Mouse (Mus musculus): ENCODE results near the gene Runx1.

The Runx1 gene

DNA sequence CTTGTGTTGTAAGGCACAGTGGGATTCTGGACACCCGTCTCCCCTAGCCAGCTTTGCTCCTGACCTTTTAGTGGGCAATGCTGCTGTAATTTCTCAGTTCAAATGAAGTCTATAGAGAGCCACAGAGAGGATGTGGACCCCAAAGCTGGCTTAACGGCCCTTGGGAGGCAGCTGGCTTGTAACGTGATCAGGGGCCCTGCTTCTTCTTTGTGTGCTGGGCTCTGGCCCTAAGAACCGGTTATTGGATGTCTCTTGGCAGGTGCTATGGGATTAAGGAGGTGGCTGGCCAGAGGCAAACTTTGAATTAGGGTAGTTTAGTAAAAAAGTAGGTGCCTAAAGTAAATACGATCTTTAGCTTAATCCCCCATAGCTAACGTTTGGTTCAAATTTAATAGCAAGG, 31.8 kb downstream of the Runx1 start:
- DNase-seq (ENCODE audit: low read depth, low spot score): no peak

DNA sequence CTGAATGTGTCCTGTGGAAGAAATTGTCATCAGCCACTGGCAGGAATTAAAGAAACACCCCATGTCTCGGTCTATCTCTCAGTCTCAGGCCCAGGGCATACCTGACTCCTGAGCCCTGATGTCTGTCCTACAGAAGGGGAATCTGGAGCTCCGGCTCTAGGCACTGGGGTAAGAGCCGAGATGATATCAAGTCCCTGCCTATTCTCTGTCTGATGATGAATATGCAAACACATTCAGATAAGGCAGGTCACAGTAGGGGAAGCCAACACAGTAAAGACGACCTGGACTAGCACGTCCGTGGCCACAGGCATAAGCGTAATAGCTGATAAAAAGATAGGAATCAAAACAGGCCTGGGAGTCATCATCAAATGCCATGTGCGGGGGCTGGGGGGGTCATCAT, 32.2 kb downstream of the Runx1 start:
- DNase-seq (ENCODE audit: low read depth, low spot score): no peak

DNA sequence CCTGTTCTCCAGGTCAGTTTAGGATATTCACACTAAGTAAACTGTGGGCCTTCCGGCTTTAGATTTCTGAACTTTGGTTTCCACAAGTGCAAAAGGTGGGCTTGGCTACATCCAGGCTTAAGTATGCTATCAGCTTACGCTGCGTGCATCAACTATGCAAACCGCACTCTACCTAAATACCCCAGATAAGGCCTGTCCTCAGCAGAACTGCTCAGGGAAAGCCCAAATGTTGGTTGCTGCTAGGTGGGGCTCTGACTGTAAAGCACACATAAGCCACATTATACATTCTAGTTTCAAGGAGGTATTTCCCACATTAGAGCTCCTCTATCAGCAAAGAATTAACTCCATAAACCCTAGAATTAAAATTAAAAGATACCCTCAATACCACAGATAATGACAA, 33.0 kb downstream of the Runx1 start:
- DNase-seq (ENCODE audit: low read depth, low spot score): no peak

DNA sequence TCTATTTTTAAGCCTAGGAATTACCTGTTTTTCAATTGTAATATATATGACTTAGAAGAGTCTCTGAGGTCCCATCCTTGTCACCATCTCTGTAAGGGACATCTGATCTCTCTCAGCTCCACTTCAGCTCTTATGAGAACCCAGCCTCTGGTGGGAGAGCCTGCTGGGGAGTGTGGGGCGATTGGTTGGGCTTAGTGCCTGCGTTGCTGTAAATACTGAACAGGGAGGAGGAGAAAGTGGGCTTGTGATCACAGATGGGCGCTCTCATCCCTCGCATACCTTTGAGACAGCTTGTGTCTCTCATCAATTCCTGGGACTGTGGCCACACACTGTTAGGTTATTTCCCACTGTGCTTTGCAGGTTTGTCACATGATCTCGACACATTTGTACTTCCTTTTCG, 35.3 kb downstream of the Runx1 start:
- DNase-seq (ENCODE audit: low read depth, low spot score): no peak

DNA sequence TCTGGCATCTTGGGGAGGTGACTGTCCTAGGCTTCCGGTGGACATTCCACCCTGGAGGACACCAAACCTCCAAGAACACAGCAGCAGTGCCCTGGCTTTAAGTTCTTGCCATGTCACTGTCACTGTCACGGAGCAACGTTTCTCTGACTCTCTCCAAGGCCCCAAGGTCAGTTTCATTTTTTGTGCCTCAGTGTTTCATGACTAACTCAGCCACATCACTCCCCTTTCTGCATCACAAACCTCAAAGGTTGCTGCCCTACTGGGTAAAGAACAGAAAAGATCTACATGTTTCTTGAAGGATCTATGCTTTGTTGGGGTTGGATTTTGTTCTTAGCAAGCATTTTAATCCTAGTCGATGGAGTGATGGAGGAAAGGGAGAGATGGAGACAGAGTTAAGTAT, 36.1 kb downstream of the Runx1 start:
- no peak for DNase-seq (ENCODE audit: low read depth, low spot score)

DNA sequence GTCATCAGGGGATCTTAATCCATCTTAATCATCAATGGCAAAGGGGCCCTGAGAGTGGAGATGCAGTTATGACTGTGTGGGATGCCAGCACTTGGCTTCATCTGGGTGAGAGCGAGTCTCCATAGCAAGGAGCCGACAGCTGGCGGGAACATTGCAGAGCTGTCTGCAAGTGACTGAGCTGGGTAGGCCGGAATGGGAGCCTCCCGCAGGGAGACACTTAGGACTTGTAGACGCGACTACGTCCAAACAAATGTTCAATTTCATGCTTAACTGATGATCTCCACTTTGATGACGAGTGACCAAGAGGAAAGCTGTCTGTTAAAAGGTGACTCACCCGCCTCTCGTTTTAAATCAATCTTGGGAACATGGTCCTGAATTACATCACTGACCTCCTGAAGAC, 37.5 kb downstream of the Runx1 start:
- no peak for DNase-seq (ENCODE audit: low read depth, low spot score)

DNA sequence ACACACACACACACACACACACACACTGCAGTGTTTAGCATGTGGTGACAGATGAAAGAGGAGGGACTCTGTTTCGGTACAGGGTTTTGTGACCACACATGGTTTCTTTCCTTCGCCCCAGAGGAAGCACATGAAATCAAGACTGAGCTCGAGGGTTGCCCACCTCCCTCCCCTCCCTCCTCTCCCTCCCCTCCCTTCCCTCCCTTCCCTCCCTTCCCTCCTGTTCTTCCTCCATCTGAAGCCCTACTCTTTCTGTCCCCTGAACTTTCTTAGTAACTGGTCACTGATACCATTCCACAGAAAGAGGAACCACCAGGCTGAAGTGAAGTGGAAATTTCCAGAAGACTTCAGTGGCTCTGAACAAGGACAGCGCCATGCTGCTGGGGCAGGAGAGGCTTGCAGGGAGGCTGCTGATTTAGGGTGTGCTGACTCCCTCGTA, 39.0 kb downstream of the Runx1 start:
- DNase-seq (ENCODE audit: low read depth, low spot score): no peak

DNA sequence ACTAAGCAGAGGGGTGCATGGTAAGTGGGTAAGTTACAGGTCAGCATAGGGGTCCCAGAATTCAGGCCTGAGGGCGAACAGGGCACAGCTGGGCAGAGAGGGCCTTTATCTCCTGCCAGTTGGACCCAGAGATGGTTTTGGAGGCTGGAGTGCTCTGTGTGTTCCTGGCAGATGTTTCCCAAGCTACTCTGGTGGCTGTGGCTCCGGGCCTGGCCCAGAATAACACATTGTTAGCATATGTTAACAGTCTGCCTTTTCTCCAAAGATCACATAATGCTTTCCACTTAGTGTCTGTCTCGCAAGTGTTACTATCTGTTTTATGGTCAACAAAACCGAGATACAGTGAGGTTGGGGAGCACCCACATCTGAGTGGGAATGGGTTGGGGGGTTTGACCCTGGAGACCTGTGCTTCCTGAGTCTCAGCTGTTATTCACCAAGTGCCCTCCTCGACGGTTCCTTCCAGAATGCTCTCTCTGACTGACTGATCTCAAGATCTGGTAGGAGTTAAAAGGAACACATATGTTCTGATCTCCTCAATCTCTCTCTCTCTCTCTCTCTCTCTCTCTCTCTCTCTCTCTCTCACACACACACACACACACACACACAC, 39.6 kb downstream of the Runx1 start:
- no peak for DNase-seq (ENCODE audit: low read depth, low spot score)

DNA sequence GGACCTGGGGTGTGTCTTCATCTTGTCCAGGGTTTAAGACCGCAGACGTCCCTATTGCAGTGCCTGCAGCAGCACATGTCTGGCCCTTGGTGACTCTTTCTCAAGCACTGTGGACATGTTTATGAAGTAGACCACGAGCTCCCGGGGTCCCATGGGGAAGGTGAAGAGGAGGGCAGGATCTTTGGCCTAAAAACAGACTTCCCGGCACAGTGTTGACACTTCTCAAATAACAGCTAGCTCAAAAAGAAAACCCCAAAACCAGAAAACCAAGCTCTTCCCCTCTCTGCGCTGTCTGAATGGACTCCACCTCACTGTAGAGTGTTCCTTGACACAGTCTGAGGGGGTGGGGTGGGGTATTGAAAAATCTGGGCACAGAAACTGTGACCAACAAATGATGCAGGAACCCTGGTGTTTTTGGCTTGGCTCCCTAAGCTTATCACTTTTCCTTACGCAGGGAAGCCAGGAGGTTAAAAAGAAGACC, 42.3 kb downstream of the Runx1 start:
- DNase-seq (ENCODE audit: low read depth, low spot score): no peak

DNA sequence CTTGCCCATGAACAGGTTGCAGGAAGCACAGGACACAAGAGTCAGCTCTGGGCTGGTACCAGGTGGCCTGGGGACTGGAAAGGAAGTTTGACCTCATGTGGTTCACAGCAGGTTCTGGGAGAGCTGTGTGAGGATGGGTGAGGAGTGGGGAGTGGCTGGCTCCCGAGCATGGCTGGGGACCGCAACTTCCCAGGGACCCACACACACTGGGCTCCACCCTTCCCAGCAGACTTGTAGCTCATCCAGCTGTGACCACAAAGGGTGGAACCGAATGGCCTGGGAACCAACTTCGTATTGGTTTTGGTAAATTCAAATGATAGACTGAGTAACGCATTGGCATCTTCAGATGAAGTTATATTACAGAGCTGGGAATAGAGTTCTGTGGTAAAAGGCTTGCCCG, 43.5 kb downstream of the Runx1 start:
- no peak for DNase-seq (ENCODE audit: low read depth, low spot score)

DNA sequence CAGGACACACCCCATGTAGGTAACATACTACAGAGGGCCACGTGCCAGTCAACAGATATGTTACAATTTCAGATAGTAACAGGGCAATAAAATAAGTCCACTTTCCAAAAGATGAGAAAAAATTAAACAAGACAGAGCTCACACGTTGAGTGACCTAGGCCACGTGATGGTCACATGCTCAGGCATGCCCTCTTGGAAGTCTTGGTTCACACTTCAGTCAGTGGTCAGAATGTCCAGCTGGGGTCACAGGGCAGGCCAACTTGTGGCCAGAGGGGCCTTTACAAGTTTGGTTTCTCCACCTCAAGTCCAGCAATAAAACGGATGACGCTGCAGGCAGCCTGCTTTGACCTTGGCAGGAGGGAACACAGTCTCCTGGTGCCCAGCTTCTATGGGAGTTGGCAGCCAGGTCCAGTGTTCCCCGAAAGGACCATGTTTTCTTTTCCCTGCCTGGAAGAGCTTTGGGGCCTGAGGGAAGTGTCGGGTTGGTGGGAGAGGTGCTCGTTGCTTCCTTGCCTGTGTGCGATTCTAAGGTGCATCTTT, 46.0 kb downstream of the Runx1 start:
- DNase-seq (ENCODE audit: low read depth, low spot score): no peak

DNA sequence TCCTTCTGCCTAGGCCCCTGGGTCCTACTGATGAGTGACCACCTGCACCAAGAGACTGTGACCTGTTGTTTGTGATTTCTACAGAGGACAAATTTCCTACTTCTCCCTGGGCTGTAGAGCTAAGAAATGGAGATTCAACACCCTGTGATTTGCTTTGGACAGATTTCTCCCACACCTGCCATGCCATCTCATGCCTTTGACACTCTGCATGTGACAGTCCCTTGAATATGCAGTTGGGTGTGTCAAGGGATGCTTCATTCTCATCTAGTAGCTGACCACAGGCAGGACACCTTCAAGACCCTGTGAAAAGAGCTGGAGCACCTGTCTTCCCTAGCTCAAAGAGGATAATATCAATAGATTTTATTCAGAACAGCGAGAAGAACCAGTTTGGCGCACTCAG, 46.8 kb downstream of the Runx1 start:
- no peak for DNase-seq (ENCODE audit: low read depth, low spot score)

DNA sequence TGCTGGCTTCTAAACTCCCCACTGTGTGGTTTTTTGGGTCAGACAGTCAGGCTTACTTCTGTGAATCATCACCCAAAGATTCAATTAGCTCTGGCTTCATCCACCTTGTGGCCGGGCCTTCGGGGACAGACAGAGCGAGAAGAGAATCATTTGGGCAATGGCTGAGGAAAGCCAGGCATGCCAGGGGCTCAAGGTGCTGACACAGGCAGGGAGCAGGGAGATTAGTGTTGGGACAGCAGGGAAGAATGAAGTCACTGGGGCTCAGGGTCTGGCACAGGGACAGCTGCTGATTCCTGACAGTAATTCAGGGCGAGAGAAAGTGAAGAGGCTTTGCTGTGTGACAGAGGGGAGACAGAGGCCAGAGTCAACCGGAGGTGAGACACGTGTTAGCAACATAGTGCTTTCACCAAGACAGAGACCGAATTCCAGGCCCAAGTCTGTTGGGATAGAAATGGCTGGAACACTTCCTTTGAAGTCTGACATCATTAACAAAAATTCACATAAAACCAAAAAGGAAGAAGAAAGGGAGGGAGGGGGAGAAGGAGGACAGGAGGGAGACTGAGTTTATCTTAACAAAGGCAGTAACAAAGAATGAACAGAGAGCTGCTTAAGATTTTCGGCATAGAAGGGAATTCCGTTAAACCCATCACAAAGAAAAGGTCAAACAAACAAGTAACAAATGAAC, 47.7 kb downstream of the Runx1 start:
- no peak for DNase-seq (ENCODE audit: low read depth, low spot score)

DNA sequence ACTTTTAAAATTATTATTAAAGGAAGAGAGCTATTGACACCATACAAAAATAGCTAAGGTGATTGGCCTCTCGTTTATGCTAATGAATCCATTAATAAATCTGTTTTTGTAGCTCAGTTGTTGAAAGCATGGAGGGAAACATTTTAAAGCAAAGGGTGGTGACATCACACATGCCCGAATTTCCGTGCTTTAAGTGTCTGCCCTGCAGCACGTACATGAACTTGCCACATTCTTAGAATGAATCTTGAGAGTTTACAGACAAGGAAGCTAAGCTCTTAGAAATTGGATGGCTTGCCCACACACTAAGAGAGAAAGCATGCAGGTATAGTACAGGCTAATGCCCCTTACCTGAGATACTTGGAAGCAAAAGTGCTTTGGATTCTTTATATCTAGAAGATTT, 58.1 kb downstream of the Runx1 start:
- no peak for DNase-seq (ENCODE audit: low read depth, low spot score)

DNA sequence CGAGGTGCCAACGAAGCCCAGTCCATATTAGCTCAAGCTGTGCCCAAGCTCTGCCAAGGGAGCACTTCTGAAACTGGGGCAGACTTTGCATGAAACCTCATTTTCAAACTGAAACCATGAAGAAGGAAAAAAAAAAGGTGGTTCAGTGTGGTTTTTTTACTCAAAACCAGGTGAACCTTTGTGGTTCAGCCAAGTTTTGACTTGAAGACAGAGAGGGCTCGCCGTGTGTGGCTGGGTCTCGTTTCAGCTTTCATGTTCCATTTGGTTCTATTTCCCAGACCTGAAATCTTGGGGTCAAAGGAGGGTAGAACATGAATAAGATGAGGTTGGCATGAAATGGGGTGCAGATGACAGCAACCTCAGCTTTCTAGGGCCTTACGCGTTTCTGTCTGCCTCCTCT, 58.5 kb downstream of the Runx1 start:
- DNase-seq (ENCODE audit: low read depth, low spot score): no peak

DNA sequence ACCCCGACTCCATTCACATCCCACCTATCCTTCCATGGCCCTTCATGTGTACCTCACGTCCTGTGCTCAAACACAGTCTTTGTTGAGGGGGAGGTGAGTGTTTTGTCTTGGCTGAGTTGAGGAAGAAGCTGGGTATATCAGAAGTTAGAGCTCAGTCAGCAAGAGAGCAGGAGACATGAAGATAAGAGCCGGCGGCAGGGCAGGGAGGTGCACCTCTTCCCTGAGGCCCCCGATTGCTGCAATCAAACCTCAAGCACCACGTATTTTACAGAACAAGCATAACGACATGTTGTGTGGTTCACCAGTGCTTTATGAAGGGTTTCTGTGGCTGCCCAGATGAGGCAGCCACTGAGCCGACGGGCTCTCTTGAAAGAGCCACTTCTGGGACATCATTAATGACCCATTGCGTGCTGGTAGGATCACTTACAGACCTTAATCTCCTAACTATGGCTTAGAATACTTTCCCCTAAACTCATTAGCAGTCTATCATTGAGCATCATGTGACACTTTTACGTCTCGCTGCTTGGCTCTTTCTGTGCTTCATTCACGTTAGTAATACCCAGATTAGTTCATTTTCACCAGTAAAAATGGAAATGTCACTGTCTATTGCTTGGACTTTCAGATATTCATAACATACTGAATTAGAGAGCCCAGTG, 61.1 kb downstream of the Runx1 start:
- no peak for DNase-seq (ENCODE audit: low read depth, low spot score)

DNA sequence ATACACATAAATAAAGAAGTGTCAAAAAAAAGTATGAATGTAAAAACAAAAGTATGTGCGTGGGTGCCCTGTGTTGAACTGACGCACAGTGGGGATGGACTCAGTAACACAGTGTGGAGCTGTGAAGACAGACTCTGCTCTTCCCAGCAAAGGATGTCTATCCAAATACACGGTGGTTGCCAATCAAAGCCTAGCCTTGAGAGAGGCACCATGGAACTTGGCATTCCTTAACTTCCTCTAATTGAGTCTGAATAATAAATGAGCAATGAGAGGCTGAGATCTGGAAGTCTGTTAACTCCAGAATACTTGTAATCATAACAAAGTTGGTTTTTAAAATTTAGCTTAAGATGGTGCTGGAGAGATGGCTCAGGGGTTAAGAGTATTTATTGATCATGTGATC, 62.3 kb downstream of the Runx1 start:
- DNase-seq (ENCODE audit: low read depth, low spot score): no peak

DNA sequence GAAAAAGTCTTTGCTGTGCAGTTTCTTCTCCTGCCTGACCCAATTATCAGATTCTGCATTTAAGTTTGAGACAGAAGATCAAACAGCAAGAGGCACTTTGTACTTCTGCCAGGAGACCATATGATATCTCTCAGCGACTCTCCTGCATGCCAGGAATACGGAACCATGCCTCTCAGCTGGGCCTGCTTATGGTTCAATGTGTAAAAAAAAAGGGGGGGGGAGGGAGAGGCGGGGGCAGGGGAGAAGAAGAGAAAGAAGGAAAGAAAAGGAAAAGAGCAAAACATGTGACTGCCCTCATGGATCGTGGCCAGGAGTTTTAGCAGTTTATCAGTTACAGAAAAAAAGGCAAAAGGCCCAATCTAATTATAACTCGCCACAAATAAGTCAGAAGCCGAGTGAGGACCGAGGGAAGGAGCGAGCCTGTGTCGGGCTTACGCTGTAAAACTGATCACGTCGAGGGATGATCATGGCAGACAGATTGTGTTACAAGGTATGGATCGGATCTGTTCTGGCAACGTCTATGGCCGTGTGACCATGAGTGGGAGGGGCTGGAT, 63.9 kb downstream of the Runx1 start:
- no peak for DNase-seq (ENCODE audit: low read depth, low spot score)

DNA sequence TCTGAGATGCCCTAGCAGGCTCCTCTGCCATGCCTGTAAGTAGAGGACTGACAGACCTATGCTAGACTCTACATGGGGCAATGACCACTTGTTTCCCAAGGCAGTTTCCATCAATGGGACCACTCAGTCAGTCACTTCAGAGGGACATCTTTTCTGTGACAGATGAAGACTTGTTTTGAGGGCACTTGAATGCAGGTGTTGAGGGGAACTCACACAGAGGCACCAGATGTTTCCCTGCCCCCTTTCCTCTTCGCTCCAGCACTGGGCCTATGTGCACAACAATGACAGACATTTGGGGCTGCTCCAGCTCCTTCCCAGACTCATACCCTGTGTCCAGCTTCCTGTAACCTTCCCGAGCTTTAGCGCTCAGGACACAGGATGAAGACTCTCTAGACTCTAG, 65.9 kb downstream of the Runx1 start:
- DNase-seq (ENCODE audit: low read depth, low spot score): no peak

DNA sequence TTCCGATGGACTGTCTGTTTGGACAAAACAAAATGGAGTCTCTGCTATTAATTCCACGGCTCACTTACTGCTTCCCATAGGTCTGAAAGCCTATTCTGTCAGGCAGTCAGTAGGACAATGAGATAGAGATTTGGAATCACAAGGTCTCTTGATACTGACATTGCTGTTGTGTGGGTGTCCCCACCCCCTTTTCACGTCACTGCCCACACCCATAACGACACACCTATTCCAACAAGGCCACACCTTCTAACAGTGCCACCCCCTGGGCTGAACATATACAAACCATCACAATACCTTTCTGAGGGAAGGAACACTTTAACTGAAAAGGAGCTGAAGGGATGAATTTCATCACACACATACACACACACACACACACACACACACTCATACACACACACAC, 68.4 kb downstream of the Runx1 start:
- no peak for DNase-seq (ENCODE audit: low read depth, low spot score)

DNA sequence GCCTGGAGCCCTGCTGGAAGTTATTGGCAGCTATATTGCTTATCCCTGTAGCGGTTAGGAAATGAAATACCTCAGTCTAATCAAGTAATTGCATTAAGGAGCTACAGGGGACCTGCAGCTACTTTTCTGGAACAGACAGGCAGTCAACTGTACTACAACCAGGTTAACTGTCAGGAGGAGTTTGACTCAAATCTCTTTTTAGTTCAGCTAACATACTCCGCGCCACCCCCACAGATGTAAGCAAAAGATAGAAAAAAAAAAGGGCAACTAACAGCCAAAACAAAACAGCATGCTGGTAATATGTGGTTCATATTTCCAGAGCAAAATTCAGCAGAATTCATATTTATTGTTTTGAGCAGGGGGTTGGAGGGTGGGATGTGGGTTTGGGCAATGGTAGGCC, 72.0 kb downstream of the Runx1 start:
- no peak for DNase-seq (ENCODE audit: low read depth, low spot score)

DNA sequence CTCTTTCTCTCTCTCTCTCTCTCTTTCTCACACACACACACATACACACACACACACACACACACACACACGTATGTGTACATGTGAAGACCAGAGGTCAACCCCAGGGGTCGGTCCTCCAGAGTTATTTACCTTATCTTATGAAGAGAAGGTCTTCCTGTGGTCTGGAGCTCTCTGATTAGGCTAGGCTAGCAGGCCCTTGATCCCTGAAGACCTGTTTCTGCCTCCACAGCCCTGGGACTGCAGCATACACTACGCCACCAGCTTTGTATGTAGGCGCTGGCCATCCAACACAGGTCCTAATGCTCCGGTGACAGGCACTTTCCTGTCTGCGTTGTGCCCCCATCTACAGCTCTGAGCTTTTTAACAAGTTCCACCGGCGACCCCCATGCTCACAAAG, 72.8 kb downstream of the Runx1 start:
- DNase-seq (ENCODE audit: low read depth, low spot score): no peak

DNA sequence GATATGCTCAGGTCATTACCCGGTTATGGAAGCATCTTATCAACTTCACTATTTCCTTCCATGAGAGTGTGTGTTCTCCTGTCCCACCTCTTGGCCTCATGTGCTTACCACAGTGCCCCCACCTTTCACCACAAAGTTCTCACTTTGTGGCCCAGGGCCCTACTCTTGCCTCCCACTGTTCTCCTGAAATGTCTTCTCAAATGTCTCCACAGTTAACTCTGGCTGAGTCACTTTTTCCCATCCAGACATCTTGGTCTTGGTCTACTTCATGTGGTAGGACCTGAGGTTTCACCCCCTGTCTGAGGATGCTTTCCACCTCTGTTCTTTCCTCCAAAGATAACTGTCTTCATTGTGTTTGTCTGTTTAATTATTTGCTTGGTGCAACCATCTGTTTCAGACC, 77.7 kb downstream of the Runx1 start:
- no peak for DNase-seq (ENCODE audit: low read depth, low spot score)
